Mouse (Mus musculus) c-Kit-positive CD71-negative TER-119-negative erythroid progenitor cells, embryonic 14.5 days (primary cell): Measurements from ENCODE around the gene Coil.

Experiments
- DNase-seq: peaks from one replicate; pipeline ENCODE4 v3.0.0-alpha.2; 2013; ENCODE audit warnings: low read depth

The Coil gene

DNA sequence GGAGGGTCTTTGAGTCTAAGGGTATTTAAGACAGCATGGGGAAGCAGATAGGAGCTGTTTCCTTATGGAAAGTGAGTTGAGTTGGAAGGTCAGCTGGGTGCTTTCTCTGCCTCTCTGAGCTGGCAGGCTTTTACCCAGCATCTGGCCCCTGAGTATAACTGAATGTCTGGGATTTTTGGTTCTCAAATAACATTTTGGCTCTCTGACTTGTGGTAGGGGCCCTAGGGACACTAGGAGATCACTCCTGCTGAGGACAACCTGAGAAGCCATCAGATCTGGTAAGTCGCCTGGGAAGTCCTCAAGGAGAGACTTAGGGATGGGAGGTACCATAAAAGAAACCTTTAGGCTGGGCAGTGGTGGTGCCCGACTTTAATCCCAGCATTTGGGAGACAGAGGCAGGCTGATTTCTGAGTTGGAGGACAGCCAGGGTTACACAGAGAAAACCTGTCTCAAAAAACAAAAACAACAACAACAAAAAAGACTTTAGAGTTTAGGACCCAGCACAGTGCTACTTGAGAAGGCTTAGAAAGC is at the start of gene Coil:
Gene Coil, plus strand, starts transcription at position 51 of the 531 bp plus-strand sequence.
- DNase-seq = no peak

DNA sequence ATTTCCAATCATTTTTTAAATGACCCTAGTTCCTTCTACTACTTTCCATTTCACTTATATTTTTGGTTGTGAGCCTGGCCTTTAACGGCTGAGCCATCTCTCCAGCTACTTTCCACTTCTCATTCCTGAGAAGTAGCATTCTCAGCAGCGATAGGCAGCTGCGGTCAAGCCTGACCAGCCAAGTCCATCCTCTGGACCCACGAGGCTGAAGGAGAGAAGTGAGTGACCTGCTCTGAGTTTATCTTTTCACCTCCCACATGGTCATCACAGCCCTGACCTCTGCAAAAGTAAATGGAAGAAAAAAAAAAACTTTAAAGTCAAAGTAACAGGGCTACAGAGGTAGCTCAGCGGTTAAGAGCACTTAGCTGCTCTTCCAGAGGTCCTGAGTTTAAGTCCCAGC is 43.5 kb upstream of the Coil start:
- DNase-seq = no peak

DNA sequence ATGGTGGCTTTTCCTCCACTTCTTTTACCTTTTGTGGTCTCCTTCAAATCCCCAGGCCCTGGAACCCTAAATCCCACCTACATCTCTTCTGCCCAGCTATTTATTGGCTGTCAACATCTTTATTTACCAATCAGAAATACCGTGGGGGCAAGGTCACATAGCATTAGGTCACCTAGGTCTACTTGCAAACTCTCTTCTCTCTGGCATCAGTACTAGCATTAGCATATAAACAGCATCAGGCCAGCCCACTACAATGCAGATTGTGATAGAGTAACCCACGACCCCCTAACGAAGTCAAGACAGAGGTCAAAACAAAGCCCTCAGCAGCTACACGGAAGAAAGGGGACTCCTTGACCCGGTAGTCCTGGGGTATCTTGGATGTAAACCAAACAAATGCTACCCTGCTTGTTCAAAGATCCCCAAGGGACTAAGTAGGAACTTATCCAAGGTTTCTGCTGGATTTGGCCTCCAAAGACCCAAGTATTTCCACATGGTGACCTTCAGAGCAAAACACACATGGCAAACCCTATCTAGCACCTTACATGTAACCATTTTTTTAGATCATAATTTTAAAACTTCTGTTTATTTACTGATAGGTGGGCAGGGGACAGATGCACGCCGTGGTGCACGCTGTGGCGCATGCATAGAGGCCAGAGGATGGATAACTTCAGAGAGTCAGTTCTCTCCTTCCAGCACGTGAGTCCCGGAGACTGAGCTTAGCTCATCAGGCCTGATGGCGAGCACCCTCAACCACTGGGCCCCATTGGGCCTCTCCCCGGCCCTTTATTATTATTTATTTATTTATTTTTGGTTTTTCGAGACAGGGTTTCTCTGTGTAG is 38.1 kb upstream of the Coil start:
- no peak for DNase-seq

DNA sequence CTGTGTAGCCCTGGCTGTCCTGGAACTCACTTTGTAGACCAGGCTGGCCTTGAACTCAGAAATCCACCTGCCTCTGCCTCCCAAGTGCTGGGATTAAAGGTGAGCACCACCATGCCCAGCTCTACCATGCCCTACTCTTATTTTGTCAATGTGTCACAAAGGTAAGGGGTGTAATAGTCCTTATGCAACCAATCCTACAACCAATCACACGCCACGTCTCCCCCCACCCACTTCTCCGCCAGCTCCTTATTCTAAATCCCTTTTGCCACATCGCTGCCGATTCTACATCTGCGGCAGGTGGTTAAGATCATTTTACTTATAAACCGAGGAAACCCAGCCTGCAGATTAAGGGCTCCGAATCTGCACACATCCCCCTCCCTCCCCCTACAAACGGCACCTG is 37.0 kb upstream of the Coil start:
- no peak for DNase-seq

DNA sequence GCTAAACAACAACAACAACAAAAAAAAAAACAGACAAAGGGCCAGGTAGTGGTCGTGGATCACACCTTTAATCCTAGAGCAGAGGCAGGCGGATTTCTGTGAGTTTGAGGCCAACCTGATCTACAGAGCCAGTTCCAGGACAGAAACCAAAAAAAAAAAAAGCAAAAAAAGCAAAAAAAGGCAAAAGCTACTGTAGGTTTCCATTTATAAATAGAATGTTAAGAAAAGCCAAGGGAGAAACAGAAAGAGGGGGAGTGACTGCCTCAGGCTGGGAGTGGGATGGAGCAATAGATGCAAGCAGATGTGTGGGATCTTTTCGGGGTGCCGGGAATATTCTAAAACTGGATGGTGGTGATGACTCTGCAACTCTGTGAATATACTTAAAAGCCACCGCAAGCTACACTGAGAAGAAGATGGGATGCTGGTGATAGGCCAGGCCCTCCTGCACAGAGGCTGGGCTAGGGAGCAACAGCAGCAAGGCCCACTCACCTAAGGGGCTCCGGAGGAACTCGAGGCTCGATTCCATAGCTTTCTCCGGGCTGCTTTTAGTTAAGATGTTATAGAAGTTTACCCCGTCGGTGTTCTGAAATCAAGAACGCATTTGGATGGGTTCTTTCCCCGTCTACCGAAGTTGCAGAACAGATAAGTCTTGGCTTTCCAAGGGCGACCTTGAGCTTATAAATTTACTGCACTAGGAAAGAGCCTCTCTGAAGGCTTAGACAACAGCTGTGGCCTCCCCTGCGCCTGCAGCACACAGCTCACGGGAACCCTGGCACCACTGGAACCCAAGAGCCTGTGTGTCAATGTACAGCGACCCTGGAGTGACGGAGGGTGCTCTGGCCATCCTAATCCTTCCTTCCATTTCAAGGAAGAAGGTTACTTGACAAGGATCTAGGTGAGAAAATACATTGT is 35.7 kb upstream of the Coil start:
- DNase-seq = no peak

DNA sequence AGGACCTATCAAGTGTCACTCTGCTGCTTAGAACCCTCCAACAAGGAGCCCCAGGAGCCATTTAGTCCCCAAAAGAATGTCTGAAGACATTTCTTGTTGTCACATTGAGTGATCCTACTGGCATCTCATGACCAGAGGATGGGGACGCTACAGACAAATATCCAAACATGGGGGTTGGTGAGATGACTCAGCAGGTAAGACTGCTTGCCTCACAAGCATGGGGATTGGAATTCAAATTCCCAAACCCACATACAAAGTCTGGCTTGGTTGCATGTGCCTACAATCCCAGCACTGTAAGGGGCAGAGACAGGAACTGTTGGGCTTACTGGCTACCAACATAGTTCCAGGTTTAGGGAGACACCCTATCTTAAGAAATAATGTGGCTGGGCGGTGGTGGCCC is 32.2 kb upstream of the Coil start:
- no peak for DNase-seq

DNA sequence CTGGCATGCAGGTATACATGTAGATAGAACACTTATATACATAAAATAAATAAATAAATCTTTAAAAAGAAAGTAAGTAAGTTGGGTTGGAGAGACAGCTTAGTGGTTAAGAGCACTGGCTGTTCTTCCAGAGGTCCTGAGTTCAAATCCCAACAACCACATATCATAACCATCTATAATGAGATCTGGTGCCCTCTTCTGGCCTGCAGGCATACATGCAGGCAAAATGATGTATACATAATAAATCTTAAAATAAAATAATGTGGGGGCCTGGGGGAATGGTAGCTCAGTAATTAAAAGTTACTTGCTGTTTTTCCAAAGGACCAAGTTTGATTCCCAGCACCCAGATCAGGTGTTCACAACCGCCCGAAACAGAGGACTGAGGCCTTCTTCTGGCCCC is 31.3 kb upstream of the Coil start:
- no peak for DNase-seq

DNA sequence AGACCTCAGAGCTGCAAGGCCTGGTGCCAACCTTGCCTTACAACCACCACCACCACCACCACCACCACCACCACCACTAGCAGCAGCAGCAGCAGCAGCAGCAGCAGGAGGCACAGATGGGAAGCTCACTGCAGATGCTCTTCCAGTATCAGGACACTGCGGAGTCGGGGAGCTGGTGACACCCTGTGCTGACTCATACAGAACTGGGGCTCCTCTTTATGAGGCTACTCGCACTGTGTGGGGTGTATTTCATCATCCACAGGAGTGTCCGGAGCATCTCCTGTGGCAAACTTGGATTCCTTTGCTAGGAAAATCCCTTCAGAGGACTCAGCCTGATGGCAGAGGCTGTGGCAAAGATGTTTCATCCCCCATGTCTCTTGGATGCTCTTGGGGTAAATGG is 30.4 kb upstream of the Coil start:
- no peak for DNase-seq

DNA sequence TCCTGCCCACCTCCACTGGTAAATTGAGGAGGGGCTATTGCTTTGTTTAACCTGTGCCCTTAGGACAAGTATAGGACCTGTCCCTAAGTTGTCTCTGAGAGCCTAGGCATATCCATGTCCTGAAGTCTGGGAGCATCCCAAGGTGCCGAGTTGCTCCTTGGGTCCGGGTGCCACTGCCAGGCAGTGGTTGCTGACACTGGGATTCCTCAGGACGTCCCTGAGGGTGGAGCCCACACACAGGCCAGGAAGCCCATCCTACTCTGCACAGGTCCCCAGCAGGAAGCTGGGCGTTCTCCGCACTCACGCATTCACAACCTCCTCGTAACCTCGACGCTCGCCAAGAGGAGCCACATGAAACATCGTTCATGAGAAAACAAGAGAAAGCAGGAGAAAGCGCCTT is 28.6 kb upstream of the Coil start:
- no peak for DNase-seq

DNA sequence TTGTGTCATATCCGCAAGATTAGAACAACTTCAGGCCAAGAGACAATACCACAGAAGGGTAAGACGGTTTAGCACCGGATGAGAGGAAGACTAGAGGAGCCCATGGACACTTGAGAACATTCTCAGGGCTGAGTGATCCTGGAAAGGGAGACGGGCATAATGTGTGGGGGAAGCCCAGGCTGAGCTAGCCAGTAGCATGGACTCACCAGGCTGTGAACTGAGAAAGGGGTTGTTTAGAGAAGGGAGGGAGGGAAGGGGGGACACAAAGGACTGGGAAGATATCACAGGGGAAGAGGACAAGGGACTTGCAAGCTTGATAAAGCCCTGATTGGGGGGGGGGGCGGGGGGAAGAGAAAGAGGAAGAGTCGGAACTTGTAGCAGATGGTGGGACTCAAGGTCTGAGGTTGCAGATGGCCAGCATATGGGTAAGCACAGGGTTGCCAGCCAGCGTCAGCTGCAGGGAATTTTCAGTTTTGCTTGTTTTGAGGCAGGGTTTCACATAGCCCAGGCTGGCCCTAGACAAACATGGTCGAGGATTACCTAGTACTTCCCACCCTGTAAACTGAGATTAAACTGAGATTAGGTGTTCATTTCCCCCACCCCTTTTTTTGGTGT is 24.0 kb upstream of the Coil start:
- DNase-seq = no peak

DNA sequence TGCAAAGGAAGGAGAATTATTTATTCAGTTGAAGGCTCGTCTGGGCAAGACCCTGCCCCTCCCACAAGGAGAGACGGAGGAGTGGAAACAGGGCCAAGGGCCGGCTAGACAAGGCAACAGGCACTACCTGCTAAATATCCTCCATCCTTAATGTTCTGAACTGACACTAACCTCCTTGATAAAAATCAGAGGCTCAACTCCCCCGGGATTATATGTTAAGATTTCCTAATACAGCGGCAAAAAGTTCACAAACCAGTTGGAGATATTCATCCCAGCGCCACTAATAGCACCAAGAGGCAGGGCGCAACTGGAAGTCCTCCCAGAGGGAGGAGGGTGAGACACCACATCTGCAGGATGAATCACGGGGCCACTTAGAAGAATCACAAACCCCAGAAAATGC is 21.2 kb upstream of the Coil start:
- DNase-seq = no peak

DNA sequence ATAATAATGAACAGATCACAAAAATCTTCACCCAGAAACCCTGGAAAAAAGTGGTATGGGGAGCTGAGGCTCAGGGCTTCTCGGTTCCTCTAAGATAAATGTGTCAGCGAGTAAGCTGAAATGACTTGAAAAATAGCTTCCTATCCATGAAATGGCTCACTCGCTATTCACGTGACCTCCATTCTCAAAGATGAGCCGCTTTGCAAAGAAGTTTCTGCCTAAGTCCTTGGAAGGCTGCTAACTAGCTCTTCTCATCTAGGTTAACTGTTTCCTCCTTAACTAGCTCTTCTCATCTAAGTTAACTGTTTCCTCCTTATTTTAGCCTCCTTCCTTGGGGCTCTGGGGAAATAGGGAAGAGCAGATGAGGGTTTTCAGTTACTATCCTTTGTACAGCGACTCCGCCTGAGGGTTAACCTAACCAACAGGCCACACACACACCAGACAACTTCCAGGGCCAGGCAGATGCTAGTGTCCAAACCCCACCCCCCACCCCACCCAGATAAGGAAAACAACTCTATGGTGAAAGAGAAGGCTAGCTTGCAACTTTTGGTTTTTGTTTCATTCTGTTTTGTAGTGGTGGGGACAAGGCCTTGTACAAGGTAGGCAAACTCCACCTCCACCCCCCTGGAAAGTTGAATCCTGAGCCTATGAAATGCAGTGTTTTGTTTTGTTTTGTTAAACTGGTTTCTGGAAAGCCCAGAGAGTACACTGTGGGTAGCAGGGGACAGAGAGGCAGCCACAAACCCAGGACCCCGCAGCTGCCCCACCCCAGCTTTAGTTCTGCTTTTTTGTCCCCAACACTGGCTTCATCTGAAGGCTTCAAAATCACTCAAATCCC is 20.0 kb upstream of the Coil start:
- peak; percentile 24 for DNase-seq

DNA sequence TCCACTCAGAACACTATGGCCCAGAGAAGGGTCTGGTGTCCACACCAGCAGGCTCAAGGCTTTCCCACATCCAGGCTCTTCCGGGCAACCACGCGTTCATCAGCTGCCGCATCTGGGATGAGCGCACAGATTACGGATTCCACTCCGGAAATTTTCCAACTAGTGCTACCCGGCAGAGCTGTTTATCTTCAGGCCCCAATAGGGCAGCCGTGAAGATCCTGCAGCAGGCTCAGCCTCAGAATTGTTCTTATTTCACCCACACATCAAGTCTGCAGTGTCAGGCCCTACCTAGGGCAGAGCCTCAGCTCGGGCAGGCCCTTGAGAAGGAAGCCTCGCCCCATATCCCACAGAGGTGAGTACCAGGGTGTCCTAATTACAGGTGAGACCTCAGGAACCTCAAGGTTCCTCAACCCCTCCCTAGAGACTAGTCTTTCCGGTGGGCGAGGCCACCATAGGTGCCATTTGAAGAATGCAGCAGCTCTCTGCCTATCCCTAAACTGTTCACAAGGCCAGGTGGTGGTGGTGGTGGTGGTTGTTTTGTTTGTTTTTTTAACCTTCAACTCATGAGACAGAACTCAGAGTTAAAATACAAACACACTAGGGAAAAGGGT is 19.3 kb upstream of the Coil start:
- no peak for DNase-seq

DNA sequence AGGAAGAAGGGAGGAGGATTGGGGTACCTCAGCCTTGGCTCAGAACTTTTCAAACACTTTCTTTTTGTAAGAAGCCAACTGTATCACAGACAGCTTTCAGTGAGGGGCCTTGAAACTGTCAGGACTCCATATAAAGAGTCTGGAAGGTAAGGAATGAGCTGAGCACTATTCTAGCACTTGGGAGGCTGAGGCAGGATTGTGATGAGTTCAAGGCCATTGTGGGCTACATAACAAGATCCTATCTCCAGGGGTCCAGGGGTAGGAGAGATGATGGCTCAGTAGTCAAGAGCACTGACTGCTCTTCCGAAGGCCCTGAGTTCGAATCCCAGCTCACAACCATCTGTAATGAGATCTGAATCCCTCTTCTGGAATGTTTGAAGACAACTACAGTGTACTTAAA is 18.5 kb upstream of the Coil start:
- DNase-seq = no peak

DNA sequence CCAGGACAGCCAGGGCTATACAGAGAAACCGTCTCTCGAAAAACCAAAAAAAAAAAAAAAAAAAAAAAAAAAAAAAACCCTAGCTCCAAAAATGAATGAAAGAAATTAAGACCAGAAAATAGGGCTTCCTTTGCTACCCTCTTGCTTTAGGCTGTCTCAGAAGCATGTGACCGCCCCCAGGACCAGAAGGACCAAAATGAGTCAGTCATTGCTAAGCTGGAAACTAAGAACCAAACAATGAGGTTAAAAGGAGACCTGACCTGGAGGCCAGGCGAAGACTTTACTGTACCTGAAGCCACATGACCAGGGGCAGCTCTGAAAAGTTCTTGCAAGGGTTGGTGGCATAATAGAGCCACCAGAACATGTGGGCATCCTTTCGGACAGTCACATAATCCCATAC is 17.9 kb upstream of the Coil start:
- DNase-seq = no peak

DNA sequence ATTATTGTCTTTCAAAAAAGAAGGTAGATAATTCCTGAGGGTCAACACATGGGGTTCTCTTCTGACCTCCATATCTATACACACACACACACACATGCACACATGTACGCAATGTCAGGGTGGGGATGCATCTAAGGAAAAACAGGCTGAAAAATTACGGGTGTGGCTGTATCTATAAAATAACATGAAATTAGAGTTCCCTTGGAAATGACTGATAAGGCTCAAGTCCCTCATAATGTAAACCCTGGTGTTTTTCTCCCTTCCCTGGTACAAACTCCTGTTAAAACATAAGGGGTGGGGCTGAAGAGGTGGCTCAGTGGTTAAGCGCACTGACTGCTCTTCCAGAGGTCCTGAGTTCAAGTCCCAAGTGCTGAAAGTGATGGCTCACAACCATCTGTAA is 16.5 kb upstream of the Coil start:
- no peak for DNase-seq

DNA sequence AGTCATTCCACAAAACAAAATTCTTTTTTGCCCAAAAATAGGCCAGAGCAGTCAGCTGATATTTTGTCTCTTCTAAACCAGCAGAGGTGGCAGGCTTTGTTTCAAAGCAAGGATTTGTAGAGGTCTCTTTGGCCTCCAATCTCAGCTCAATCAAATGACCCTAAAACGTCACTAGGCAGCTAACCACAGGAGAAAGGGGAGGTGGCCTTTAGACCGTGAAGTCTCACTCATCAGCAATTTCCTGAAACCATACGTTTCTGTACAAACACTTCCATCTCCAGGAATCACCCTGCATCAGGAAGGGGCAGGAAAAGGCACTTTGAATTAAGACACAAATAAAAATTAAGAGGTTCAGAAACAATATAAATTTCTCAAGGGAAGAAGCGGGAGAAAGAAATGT is 15.2 kb upstream of the Coil start:
- peak; percentile 26 for DNase-seq

DNA sequence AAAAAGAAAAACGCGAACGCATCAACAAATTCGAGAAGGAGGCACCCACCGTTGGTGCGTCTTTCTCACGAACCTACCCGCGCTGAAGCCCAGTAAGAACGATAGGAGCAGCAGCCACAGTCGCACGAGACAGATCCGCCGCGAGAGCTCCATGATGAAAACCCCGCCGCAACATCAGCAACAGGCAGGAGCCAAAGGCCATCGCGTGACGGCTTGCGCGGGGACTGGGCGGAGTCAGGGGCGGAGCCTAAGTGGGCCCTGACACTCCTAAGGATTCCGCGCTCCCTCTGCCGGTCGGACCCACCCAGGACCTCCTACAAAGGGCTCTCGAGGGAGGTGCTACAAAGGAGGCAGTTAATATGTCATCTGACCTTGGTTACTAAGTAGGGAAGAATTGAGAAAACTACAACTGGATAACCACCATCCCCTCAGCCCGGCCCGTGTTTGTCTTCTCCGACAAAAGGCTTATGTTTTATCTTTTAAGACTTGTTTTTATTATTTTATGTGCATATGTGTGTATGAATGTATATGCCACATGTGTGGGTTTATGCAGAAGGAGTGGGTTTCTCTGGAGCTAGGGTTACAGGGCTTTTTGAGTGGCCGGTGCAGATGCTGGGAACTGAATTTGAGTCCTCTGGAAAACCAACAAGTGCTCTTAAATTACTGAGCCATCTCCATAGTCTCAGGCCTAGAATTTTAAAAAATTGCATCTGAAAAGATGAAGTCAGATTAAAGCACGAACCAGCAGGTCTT is 14.7 kb upstream of the Coil start, which contains the start of gene Scpep1:
Gene Scpep1, minus strand, starts transcription at position 249 of the 753 bp plus-strand sequence.
- peak; percentile 96 for DNase-seq

DNA sequence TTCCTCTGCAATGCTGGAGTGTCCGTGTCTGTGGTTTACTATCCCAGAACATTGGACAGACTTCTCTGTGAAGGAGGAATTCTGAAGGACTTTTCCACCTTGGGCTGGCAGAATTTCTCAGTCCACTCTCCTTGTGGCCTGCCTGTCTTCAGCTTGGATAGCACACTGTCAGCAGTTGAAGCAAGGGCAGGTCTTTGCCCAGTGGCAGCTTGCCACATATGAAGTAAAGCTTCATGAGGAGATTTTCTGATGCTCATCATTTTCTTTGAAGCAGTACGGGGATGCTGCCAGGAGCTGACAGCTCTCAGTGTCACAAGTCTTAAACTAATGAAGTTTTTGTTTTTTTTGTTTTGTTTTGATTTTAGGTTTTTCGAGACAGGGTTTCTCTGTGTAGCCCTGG is 11.2 kb upstream of the Coil start:
- no peak for DNase-seq

DNA sequence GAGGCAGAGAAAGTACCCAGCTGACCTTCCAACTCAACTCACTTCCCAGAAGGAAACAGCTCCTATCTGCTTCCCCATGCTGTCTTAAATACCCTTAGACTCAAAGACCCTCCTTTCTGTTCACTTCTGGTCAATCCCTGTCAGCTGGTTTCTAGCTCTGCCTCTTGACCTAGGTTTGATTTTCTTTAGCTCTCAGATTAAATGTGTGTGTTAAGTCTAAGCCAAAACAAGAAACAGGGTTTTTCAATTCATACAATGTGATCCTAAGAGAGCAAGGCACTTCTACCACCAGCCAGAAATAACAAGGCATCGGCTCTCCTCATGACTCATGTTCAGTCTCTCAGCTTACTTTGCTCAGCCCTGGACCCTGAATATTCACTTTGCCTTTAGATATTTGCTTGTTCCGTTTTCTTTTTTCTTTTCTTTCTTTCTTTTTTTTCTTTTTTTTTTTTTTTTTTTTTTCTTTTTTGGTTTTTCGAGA is 3.1 kb upstream of the Coil start, which contains the start of gene Elobl:
Gene Elobl, minus strand, starts transcription at position 51 of the 481 bp plus-strand sequence.
- no peak for DNase-seq
